Mouse (Mus musculus) forebrain, embryonic 16.5 days (tissue): ENCODE results near the gene Bloc1s2. TPM values are rescaled to one million over a fixed set of nuclear protein-coding genes. Genes with fewer than 3 reads are reported as not detected.

Experiments used
- ATAC-seq: fragments of 200-750 bp; cut with Nextera tagmentation; 2 replicates; pipeline ENCODE4 v1.8.0; 2017; ENCODE audit warnings: mild to moderate bottlenecking, moderate library complexity
- H3K27ac ChIP-seq: fragments of 300-500 bp; sonication (generic); 2 replicates; pipeline ENCODE4 v1.5.1; 2014; ENCODE audit warnings: low read length, control low read depth
- H3K27me3 ChIP-seq: fragments of 300-500 bp; sonication (generic); replicated peaks from 2 replicates; pipeline ENCODE4 v1.6.1; 2014; ENCODE audit warnings: low read length; ENCODE audit not compliant: control insufficient read depth, insufficient read depth
- H3K36me3 ChIP-seq: fragments of 300-500 bp; sonication (generic); 2 replicates; pipeline ENCODE4 v1.6.1; 2014; ENCODE audit not compliant: control insufficient read depth, insufficient read depth
- H3K4me1 ChIP-seq: fragments of 300-500 bp; sonication (generic); replicated peaks from 2 replicates; pipeline ENCODE4 v1.6.1; 2014; ENCODE audit warnings: low read length; ENCODE audit not compliant: control insufficient read depth, insufficient read depth
- H3K4me2 ChIP-seq: fragments of 300-500 bp; sonication (generic); 2 replicates; pipeline ENCODE4 v1.6.1; 2014; ENCODE audit warnings: mild to moderate bottlenecking, low read length, control low read depth
- H3K4me3 ChIP-seq: fragments of 300-500 bp; sonication (generic); replicated peaks from 2 replicates; pipeline ENCODE4 v1.5.1; 2014; ENCODE audit warnings: mild to moderate bottlenecking, low read length, control low read depth
- H3K9ac ChIP-seq: fragments of 300-500 bp; sonication (generic); replicated peaks from 2 replicates; pipeline ENCODE4 v1.6.1; 2014; ENCODE audit warnings: low read depth, low read length, control low read depth
- H3K9me3 ChIP-seq: fragments of 300-500 bp; sonication (generic); 2 replicates; pipeline ENCODE4 v1.6.1; 2016; ENCODE audit warnings: low read length; ENCODE audit not compliant: control insufficient read depth
- WGBS: fragments of 180-500 bp; shearing (Covaris S2); extraction: QIAGEN DNeasy Blood & Tissue Kit; methylation state at CpG from one replicate; pipeline ENCODE4 v1.1.7; 2014; 5-methylcytosine and 5-hydroxymethylcytosine counted together
- polyA plus RNA-seq: library from polyadenylated mRNA; unstranded; fragments of >200 nt; fragmentation: Nextera tagmentation; extraction: Ambion mirVana; gene quantifications from 2 replicates; pipeline ENCODE4 v1.2.1, GENCODE M21; 2015

The Bloc1s2 gene
- polyA plus RNA-seq, 1 experiment from 2014 or later: 150 TPM

DNA sequence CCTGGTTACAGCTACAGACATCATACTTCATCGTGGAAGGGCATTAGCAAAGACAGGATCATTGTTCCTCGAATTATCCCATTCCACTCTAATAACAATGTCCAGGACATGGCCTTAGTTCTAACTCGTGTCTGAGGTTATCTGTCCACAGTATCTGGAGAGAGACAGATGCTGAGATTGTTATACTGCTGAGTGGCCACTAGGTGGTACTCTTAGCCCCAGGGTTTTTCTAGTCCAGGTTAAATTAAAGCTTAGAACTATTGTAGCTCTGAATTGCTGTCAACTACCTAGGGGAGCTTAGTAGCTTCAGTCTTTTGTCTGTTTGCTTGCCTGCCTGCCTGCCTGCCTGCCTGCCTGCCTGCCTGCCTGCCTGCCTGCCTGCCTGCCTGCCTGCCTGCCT is 15.3 kb upstream of the Bloc1s2 start:
- no peaks in the 10 kb centered on the region for H3K4me1 ChIP-seq
- H3K36me3 ChIP-seq: no peaks in the 10 kb centered on the region
- 17% methylated on average over 3 of the region's 3 CpGs for WGBS
- no peak for ATAC-seq
- no peak overlapping the region for H3K4me3 ChIP-seq
- no peaks in the 10 kb centered on the region for H3K9me3 ChIP-seq
- H3K27ac ChIP-seq: no peak overlapping the region
- no peak overlapping the region for H3K4me2 ChIP-seq
- H3K27me3 ChIP-seq: no peaks in the 10 kb centered on the region
- no peak overlapping the region for H3K9ac ChIP-seq

DNA sequence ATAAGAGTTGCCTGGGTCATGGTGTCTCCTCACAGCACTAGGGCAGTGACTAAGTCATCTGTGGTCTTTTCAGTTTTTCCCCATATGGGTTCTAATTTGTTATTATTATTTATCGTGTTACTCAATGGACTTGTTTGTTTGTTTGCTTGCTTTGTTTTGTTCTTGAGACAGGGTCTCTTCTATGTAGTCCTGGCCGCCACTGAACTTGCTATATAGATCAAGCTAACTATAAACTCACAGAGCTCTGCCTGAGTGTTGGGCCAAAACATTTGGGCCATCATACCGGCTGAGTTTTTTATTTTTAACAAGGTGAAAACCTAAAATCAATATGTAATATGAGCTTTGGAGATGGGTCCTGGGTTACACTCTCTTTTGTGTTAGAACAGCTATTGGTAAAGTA is 13.1 kb upstream of the Bloc1s2 start:
- 74% methylated on average over 3 of the region's 3 CpGs for WGBS
- no peak for ATAC-seq

DNA sequence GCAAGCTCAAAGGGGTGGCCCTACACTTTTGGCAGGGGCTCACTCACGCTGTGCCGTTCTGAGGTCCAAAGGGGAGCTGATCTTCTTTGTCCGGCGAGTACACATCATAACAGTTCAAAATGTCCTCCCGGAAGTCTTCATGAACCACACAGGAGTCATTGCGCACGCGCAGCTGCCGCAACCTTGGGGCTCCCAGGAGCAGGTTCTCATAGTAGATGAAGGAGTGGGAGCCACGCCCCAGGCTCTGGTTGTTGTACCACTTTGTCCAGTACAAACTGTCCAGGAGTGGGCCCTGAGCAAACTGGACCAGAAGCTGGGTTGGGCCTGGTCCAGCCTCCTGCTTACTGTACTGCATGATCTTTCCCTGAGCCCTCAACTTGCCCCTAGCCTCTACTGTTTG is 10.8 kb upstream of the Bloc1s2 start:
- no peaks in the 10 kb centered on the region for H3K36me3 ChIP-seq
- H3K4me1 ChIP-seq: no peaks in the 10 kb centered on the region
- 92% methylated on average over 10 of the region's 10 CpGs for WGBS
- H3K27me3 ChIP-seq: peaks cover 4% of the 10 kb centered on the region; the same call in 1 of the 2 replicates
- ATAC-seq: no peak
- no peak overlapping the region for H3K9ac ChIP-seq
- H3K27ac ChIP-seq: no peak overlapping the region
- H3K9me3 ChIP-seq: no peaks in the 10 kb centered on the region
- H3K4me3 ChIP-seq: no peak overlapping the region
- H3K4me2 ChIP-seq: no peak overlapping the region

More for the DNA sequence above, 13.1 kb upstream of the Bloc1s2 start:
- Histone ChIP-seq H3K9me3 (no peaks in the 10 kb centered on the region), H3K36me3 (no peaks in the 10 kb centered on the region), H3K4me2 (no peak overlapping the region), H3K27me3 (0 out of 2 replicates have a peak, but pooled peaks cover 4% of the 10 kb centered on the region), H3K9ac (no peak overlapping the region), H3K4me1 (no peaks in the 10 kb centered on the region), H3K27ac (no peak overlapping the region), H3K4me3 (no peak overlapping the region)

DNA sequence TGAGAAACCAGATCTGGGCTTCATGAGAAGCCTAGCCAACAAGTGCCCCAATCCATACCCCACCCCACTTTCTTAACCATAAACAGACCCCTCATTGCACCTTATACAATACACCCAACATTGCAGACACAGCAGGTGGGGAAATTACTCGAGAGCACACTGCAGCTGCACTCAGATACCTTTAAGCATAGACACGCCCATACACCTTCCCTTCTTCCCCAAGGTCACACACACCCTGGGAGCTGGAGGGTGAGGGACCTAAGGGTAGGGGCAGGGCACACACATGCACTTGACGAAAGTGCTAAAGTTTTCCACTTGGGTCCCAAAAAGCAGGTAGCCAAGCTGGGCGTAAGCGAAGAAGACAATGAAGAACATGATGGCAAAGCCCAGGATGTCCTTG is 7.5 kb upstream of the Bloc1s2 start:
- H3K27ac ChIP-seq: no peak overlapping the region
- H3K4me1 ChIP-seq: no peaks in the 10 kb centered on the region
- H3K9me3 ChIP-seq: no peaks in the 10 kb centered on the region
- H3K9ac ChIP-seq: no peak overlapping the region
- H3K27me3 ChIP-seq: peaks cover 7% of the 10 kb centered on the region; the same call in 1 of the 2 replicates
- H3K4me2 ChIP-seq: no peak overlapping the region
- H3K4me3 ChIP-seq: no peak overlapping the region
- 84% methylated on average over 5 of the region's 5 CpGs for WGBS
- no peak for ATAC-seq
- no peaks in the 10 kb centered on the region for H3K36me3 ChIP-seq

DNA sequence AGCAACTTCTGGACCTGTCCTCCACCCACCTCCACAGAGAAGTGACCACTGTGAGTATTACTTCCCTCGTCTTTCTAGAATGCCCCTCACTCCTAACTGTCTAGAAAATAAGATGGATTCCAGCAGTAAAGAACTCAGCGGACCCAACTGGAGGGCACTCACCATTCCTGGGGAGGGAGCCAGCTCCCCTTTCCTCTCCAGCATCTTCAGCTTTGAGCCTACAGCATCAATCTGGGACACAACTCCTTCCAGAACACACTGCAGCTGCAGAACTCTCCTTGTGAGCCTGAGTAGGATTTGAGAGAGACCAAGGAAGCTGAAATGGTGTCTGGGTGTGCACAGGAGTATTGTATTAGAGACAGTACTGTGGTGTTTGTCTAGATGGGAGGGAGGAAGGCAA is 2.7 kb upstream of the Bloc1s2 start:
- Histone ChIP-seq H3K4me2 (no peak overlapping the region), H3K4me1 (peaks cover 18% of the 10 kb centered on the region), H3K27me3 (peaks cover 4% of the 10 kb centered on the region; the same call in 1 of the 2 replicates), H3K36me3 (no peaks in the 10 kb centered on the region), H3K4me3 (no peak overlapping the region), H3K27ac (no peak overlapping the region), H3K9me3 (no peaks in the 10 kb centered on the region), H3K9ac (no peak overlapping the region)
- WGBS: 83% methylated on average over 2 of the region's 2 CpGs
- no peak for ATAC-seq

DNA sequence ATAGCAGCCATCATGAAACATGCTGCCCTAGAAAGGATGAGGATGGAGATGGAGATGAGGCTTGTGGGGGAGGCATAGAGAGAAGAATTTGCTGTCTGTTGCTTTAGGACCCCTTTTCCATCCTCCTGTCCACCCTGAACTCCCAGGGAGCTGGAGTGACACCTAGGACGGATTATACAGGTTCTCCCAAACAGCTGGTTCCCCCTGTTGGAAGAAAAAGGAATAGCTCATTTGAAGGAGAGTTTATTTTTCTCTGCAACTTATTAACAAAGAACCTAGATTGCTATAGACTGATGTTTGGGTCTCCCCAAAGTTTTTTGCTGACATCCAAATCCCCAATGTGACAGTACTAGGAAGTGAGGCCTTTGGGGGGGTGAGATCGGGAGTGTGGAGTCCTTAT is 2.1 kb upstream of the Bloc1s2 start:
- Histone ChIP-seq H3K4me2 (no peak overlapping the region), H3K9me3 (no peaks in the 10 kb centered on the region), H3K27me3 (peaks cover 4% of the 10 kb centered on the region; the same call in 1 of the 2 replicates), H3K4me3 (no peak overlapping the region), H3K27ac (no peak overlapping the region), H3K36me3 (no peaks in the 10 kb centered on the region), H3K9ac (no peak overlapping the region), H3K4me1 (peaks cover 18% of the 10 kb centered on the region)
- WGBS: 37% methylated on average over 2 of the region's 2 CpGs
- no peak for ATAC-seq

DNA sequence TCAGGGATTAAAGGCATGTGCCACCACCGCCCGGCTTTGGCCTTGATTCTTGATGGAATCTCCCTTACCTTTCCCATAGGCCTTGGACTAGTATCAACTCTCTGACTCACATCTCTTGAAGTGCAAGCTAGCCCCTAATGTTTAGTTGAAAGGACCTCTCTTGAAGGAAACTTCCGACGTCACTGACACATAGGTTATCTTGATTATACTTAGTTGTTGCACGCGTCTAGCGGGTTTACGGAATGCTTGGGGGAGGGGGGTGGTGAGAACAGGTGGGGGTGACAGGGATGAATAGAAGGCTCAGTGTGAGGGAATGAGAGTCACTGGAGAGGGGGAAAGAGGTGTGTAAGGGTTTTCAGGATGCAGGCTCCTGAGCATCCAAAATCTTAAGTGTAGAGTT is 705 bp upstream of the Bloc1s2 start:
- H3K9me3 ChIP-seq: no peaks in the 10 kb centered on the region
- 93% methylated on average over 8 of the region's 8 CpGs for WGBS
- peaks cover 2% of the 10 kb centered on the region; the same call in 1 of the 2 replicates for H3K27me3 ChIP-seq
- no peak overlapping the region for H3K9ac ChIP-seq
- no peak overlapping the region for H3K4me3 ChIP-seq
- no peak overlapping the region for H3K27ac ChIP-seq
- H3K4me2 ChIP-seq: no peak overlapping the region
- ATAC-seq: no peak
- peaks cover 8% of the 10 kb centered on the region for H3K36me3 ChIP-seq
- peaks cover 18% of the 10 kb centered on the region for H3K4me1 ChIP-seq

DNA sequence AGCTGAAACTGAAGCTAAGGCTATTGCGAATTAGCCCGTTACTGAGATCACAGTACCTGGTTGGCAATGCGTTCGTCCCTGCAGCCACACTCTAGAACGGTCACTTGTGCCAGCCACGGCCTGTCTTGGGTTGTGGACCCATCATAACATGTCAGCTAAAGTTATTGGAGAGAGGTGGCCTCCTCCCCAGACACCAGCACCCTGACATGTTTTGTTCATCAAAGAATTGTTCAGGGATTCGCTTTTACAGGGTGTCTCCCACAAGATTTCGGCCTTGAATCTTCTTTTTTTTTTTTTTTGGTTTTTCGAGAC is 278 bp upstream of the Bloc1s2 start:
- no peak overlapping the region for H3K27ac ChIP-seq
- 62% methylated on average over 9 of the region's 9 CpGs for WGBS
- H3K27me3 ChIP-seq: no peaks in the 10 kb centered on the region
- H3K9me3 ChIP-seq: no peaks in the 10 kb centered on the region
- peaks cover 12% of the 10 kb centered on the region for H3K36me3 ChIP-seq
- H3K4me2 ChIP-seq: peak overlapping the region; percentile 76
- peak; percentile 63 for ATAC-seq
- H3K4me3 ChIP-seq: peak overlapping the region; percentile 77
- peak overlapping the region; percentile 84; the same call in 1 of the 2 replicates for H3K9ac ChIP-seq
- H3K4me1 ChIP-seq: peaks cover 18% of the 10 kb centered on the region

DNA sequence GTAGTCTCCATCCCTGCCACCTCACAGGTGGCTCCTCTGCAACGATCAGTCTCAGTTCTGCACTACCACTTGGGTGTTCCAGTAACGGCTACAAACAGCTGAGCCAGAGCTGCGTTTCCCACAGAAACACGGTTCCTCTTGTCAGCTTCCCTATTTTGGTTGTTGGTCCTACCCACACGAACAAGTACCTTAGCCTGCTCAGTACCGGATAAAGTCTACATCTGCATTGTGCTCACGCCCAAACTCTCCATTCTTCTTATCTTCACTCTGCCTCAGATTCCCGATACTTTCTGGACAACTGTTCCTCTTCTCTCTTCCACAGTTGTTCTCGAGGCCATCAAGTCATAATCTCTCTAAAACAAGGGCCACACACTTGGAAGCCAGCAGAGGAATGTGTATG is 1.9 kb downstream of the Bloc1s2 start:
- H3K36me3 ChIP-seq: peaks cover 21% of the 10 kb centered on the region
- 91% methylated on average over 9 of the region's 9 CpGs for WGBS

DNA sequence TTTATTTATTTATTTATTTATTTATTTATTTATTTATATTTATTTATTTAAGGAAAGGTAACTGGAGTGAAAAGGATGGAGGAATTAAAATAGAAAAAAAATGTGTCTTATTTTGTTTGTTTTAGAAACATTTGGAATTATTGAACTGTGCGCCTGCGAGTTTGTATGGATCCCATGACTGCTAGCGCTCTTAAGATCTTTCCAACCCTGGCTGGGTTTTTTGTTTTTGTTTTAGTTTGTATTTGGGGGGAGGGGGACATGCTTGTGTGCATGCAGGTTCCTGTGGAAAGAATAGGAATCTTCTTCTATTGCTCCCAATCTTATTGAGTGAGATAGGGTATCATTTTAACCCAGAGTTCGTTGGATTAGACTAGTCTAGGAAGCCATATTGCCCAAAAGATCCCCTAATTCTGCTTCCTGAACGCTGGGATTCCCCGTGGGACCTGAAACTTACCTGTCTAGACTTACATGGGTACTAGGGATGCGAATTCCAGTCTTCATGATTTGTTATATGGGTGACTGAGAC is 10.2 kb downstream of the Bloc1s2 start:
- Histone ChIP-seq H3K4me2 (peak overlapping the region; percentile 57), H3K27me3 (no peaks in the 10 kb centered on the region), H3K9me3 (no peaks in the 10 kb centered on the region), H3K4me1 (peaks cover 10% of the 10 kb centered on the region), H3K4me3 (peak overlapping the region; percentile 39), H3K36me3 (peaks cover 13% of the 10 kb centered on the region), H3K27ac (no peak overlapping the region), H3K9ac (peak overlapping the region; percentile 20; the same call in 1 of the 2 replicates)
- ATAC-seq: peak; percentile 31
- WGBS: 25% methylated on average over 7 of the region's 7 CpGs

More for the DNA sequence above, 1.9 kb downstream of the Bloc1s2 start:
- ATAC-seq: no peak
- no peak overlapping the region for H3K9ac ChIP-seq
- no peaks in the 10 kb centered on the region for H3K27me3 ChIP-seq
- peaks cover 18% of the 10 kb centered on the region for H3K4me1 ChIP-seq
- no peak overlapping the region for H3K4me2 ChIP-seq
- H3K4me3 ChIP-seq: no peak overlapping the region
- no peak overlapping the region for H3K27ac ChIP-seq
- no peaks in the 10 kb centered on the region for H3K9me3 ChIP-seq
